Mouse (Mus musculus): ENCODE measurements around the gene Akap5. TPM values are rescaled to one million over a fixed set of nuclear protein-coding genes. Genes with fewer than 3 reads are reported as not detected.
A peak's percentile ranks its signal among the peaks of the same experiment; 100 is the strongest.

Gene Akap5
- polyA plus RNA-seq, 1 experiment from 2014 or later: 28.7 TPM

DNA sequence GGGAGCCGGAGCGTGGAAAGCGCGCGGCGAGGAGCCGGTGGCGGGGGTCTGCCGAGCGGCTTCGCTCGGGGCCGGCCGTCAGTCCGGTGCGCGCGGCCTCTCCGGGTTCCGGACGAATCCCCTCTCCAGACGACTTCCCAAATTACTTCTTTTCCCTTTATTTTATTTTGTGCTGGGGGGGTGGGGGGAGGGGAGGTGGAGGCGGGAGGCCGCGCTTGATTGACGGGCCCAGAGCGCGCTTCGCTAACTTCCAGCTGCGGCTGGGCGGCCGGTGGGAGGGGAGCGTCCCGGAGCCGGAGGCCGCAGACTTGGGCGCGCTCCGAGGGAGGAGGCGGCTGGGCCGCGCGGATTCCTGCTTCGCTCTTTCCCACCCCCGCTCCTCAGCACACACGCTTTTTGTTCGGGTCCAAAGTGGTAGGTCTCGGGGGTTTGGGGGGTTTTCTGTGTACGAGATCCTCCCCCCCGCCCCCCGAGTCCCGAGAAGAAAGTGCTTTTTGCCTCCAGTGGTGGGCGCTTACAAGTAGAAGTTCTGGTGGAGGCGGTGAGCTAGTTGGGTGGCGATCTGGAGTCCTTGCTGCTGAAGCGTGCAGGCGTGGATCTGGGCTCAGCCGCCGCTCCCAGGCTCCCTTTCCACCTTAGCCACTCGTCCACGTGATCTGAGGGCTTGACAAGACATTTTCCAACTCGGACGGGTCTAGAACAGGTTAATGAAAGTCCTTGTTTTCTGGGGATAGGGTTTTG is 46.3 kb downstream of the Akap5 start:
- Histone ChIP-seq H3K4me3 (peak overlapping the region; percentile 95), H3K36me3 (no peaks in the 10 kb centered on the region), H3K27me3 (no peaks in the 10 kb centered on the region), H3K9ac (peak overlapping the region; percentile 100), H3K9me3 (no peaks in the 10 kb centered on the region), H3K4me1 (peaks cover 44% of the 10 kb centered on the region), H3K27ac (peak overlapping the region; percentile 100), H3K4me2 (peak overlapping the region; percentile 77)
- under 1% methylated on average over 61 of the region's 63 CpGs for WGBS
- ATAC-seq (ENCODE audit: borderline replicate concordance, extremely low read depth, low FRiP score, low TSS enrichment): peak; percentile 70

DNA sequence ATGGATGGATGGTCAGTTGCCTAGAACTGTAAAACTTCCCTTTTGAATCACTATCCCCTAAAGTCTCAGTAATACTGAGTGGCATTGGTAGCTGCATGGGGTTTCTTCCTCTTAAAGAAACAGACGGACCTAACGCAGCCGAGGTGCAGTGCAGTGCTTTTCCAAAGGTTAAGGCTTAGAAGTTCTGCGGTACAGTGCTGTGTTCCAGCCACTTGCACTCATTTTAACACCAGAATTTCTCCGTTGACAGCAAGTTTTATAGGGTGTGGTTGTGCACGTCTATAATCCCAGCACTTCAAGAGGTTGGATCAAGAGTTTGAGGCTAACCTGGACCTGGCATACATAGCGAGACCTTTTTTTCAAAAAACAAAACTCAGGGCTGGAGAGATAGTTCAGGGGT is 47.4 kb downstream of the Akap5 start:
- 33% methylated on average over 7 of the region's 7 CpGs for WGBS
- Histone ChIP-seq H3K9ac (peak overlapping the region; percentile 100), H3K27me3 (no peaks in the 10 kb centered on the region), H3K4me2 (peak overlapping the region; percentile 77), H3K27ac (no peak overlapping the region), H3K36me3 (no peaks in the 10 kb centered on the region), H3K4me3 (peak overlapping the region; percentile 95), H3K4me1 (peaks cover 40% of the 10 kb centered on the region), H3K9me3 (no peaks in the 10 kb centered on the region)
- ATAC-seq (ENCODE audit: borderline replicate concordance, extremely low read depth, low FRiP score, low TSS enrichment): no peak

DNA sequence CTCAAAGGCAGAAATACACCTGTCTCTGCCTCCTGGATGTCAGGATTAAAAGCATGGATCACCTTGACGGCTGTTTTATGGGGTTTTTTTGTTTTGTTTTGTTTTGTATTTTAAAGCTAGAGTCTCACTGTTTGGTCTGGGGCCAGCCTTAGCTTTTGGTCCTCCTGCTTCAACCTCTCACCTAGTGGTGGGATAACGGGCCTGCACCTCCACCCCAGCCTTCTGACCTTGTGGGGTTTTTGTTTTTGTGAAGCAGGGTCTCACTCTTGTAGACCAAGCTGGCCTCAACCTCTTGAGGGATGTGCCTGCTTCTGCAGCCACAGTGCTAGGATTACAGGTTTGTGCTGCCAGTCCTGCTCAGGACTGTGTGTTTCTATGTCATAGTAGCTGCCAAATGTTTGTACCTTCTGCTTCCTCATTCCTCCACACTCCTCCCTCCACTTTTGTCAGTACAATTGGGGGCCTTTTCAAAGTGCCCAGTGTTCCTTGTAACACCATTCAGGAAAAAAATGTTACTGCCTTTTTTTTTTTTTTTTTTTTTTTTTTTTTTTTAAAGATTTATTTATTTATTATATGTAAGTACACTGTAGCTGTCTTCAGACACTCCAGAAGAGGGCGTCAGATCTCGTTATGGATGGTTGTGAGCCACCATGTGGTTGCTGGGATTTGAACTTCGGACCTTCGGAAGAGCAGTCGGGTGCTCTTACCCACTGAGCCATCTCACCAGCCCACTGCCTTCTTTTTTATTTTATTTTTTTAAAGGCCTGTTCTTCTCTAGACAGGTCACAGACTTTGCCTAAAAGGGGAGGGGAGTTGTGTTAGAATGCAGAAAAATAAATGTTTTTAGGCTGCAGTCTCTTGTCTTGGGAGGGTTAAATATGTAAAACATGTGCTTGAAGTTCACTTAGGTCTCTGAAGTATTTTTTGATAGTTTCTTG is 48.5 kb downstream of the Akap5 start:
- H3K9me3 ChIP-seq: no peaks in the 10 kb centered on the region
- H3K4me2 ChIP-seq: peak overlapping the region; percentile 77
- peak overlapping the region; percentile 100; the same call in 1 of the 2 replicates for H3K9ac ChIP-seq
- peaks cover 29% of the 10 kb centered on the region for H3K4me1 ChIP-seq
- H3K27me3 ChIP-seq: no peaks in the 10 kb centered on the region
- H3K4me3 ChIP-seq: no peak overlapping the region
- H3K27ac ChIP-seq: no peak overlapping the region
- WGBS: 58% methylated on average over 7 of the region's 7 CpGs
- ATAC-seq (ENCODE audit: borderline replicate concordance, extremely low read depth, low FRiP score, low TSS enrichment): no peak
- H3K36me3 ChIP-seq: no peaks in the 10 kb centered on the region

DNA sequence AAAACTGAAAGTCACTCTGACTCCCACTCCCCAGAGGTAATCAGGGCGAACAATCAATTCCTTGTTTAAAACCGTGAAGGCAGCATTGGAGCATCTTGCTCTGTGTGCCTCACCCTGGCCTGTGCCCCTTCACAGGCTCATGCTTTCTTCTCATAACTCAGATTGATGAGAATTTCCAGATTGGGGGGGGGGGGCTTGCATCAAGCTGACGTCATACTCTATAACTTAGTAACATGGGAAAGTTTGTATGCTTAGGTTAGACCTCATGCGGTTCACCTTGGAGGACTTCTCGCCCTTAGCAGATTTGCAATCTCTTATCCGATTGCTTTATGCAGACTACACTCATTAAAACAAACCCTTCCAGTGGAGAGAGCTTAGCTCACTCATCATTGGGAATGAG is 49.3 kb downstream of the Akap5 start:
- Histone ChIP-seq H3K27ac (no peak overlapping the region), H3K27me3 (no peaks in the 10 kb centered on the region), H3K4me1 (peaks cover 30% of the 10 kb centered on the region), H3K4me3 (no peak overlapping the region), H3K4me2 (no peak overlapping the region), H3K9ac (no peak overlapping the region), H3K9me3 (no peaks in the 10 kb centered on the region), H3K36me3 (no peaks in the 10 kb centered on the region)
- WGBS: 51% methylated on average over 6 of the region's 6 CpGs
- no peak for ATAC-seq (ENCODE audit: borderline replicate concordance, extremely low read depth, low FRiP score, low TSS enrichment)

DNA sequence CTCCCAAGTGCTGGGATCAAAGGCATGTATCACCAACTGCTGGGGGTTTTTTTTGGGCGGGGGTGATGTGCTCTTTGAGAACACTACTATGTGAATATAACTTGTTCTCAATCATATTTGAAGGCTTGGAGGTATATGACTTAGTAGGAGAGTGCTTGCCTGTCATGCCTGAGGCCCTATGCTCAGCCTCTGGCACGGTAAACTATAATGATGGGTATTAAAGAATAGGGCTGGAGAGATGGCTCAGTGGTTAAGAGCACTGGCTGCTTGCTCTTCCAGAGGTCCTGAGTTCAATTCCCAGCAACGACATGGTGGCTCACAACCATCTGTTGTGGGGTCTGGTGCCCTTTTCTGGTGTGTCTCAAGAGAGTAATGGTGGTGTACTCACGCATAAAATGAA is 50.2 kb downstream of the Akap5 start:
- H3K4me2 ChIP-seq: no peak overlapping the region
- peaks cover 30% of the 10 kb centered on the region for H3K4me1 ChIP-seq
- no peak overlapping the region for H3K4me3 ChIP-seq
- 52% methylated on average over 4 of the region's 4 CpGs for WGBS
- no peak overlapping the region for H3K27ac ChIP-seq
- no peaks in the 10 kb centered on the region for H3K36me3 ChIP-seq
- ATAC-seq (ENCODE audit: borderline replicate concordance, extremely low read depth, low FRiP score, low TSS enrichment): no peak
- H3K27me3 ChIP-seq: no peaks in the 10 kb centered on the region
- H3K9me3 ChIP-seq: no peaks in the 10 kb centered on the region
- no peak overlapping the region for H3K9ac ChIP-seq

DNA sequence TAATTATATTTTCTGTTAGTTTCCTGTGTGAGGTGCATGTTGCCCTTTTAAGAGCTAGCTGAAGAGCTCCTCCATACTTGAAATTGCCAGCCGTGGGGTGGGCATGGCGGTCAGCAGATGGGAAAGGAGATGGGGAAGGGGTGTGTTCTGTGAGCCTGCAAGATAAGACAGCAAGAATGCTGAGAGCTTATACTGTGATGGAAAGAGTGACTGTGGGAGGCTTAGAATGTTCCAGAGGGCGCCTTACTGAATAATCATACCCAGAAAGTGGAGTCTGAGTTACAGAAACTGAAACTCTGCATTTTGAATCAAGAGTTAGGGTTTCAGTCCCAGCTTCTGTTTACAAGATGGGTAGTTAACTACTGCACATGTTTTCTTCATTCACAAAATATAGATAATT is 50.8 kb downstream of the Akap5 start:
- H3K9ac ChIP-seq: no peak overlapping the region
- H3K4me1 ChIP-seq: peaks cover 30% of the 10 kb centered on the region
- H3K27ac ChIP-seq: no peak overlapping the region

DNA sequence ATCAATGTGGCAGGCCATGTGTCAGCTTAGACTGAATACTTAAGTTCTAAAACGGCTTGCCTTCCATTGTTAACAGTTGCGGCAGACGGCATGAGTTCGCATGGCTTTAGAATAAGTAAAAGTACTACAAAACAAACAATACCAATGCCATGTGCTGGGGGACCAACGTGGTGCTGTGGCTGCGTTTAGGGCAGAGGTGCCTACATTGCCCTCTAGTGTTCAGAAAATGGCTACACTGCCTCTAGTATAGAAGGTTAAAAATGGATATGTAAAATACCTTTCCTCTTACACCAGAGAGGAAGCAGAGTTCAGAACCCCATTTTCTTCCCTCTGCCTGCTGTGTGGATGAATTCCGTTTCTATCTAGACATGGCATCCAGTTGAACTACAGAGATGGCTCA is 52.0 kb downstream of the Akap5 start:
- H3K9me3 ChIP-seq: no peaks in the 10 kb centered on the region
- ATAC-seq (ENCODE audit: borderline replicate concordance, extremely low read depth, low FRiP score, low TSS enrichment): no peak
- no peak overlapping the region for H3K9ac ChIP-seq
- no peaks in the 10 kb centered on the region for H3K36me3 ChIP-seq
- WGBS: 56% methylated on average over 7 of the region's 7 CpGs
- H3K27ac ChIP-seq: no peak overlapping the region
- H3K4me1 ChIP-seq: peaks cover 29% of the 10 kb centered on the region
- H3K4me2 ChIP-seq: no peak overlapping the region
- H3K4me3 ChIP-seq: no peak overlapping the region
- no peaks in the 10 kb centered on the region for H3K27me3 ChIP-seq

More for the DNA sequence above, 50.8 kb downstream of the Akap5 start:
- Histone ChIP-seq H3K27me3 (no peaks in the 10 kb centered on the region), H3K4me3 (no peak overlapping the region), H3K36me3 (no peaks in the 10 kb centered on the region), H3K9me3 (no peaks in the 10 kb centered on the region), H3K4me2 (no peak overlapping the region)
- 69% methylated on average over 3 of the region's 3 CpGs for WGBS
- ATAC-seq (ENCODE audit: borderline replicate concordance, extremely low read depth, low FRiP score, low TSS enrichment): no peak

DNA sequence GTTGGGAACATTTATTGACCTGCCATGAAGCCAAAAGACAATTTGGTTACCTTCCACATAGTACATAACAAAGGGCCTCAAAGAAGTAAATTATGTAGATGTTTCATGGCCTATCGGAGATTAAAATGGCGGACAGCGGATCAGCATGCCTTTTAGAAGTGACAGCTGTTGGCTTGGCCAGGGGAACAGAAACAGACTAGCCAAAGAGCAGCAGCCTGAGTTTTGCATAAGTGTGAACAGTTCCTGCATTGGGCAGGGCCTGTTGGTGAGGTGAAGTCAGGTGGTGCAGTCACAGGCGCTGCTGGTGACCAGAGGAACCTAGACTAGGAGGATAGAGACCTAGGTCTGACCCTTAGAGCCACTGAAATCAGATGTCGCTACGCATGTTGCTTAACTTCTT is 52.4 kb downstream of the Akap5 start:
- H3K4me2 ChIP-seq: no peak overlapping the region
- H3K4me1 ChIP-seq: peaks cover 25% of the 10 kb centered on the region
- no peak for ATAC-seq (ENCODE audit: borderline replicate concordance, extremely low read depth, low FRiP score, low TSS enrichment)
- no peak overlapping the region for H3K27ac ChIP-seq
- H3K9ac ChIP-seq: no peak overlapping the region
- H3K9me3 ChIP-seq: no peaks in the 10 kb centered on the region
- H3K36me3 ChIP-seq: no peaks in the 10 kb centered on the region
- WGBS: 90% methylated on average over 6 of the region's 6 CpGs
- H3K27me3 ChIP-seq: no peaks in the 10 kb centered on the region
- no peak overlapping the region for H3K4me3 ChIP-seq

DNA sequence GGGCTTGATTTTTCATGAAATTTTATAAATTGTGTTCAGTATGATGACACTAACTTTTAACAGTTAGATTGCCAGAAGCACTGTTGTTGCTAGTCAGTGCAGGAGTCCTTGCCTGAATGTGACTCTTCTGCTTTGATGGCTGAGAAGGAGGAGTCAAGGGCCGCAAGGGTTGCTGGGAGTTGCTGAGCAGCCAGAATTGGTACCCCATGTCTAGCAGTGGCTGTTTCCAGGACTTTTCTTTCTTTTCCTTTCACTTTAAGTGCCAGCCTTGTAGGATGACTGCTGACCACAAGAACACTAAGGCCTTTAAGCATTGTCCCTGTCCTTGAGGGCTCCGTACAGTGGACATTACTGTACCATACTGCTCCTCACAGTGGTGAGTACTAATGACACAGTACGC is 53.0 kb downstream of the Akap5 start:
- Histone ChIP-seq H3K4me1 (peaks cover 18% of the 10 kb centered on the region), H3K9ac (no peak overlapping the region), H3K27ac (no peak overlapping the region), H3K4me3 (no peak overlapping the region), H3K36me3 (no peaks in the 10 kb centered on the region), H3K27me3 (no peaks in the 10 kb centered on the region), H3K9me3 (no peaks in the 10 kb centered on the region), H3K4me2 (no peak overlapping the region)
- ATAC-seq (ENCODE audit: borderline replicate concordance, extremely low read depth, low FRiP score, low TSS enrichment): no peak
- 90% methylated on average over 3 of the region's 3 CpGs for WGBS

DNA sequence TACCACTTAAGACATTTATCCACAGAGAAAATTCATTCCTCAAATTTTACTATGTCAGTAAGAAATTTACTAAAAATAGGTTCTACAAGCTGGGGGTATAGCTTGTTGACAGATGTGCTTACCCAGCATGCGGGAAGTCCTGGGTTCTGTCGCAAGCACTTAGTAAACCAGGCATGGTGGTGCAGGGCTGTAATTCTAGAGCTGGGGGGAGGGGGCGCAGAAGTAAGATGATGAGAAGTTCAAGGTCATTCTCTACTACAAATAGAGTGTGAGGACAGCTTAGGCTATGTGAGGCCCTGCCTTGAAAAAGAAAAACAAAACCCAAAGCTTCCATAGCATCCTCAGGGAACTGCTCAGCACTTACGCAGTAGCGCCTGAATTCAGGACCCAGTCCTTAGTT is 53.9 kb downstream of the Akap5 start:
- Histone ChIP-seq H3K36me3 (no peaks in the 10 kb centered on the region), H3K27me3 (no peaks in the 10 kb centered on the region), H3K4me1 (peaks cover 14% of the 10 kb centered on the region), H3K4me2 (no peak overlapping the region), H3K9me3 (no peaks in the 10 kb centered on the region), H3K27ac (no peak overlapping the region), H3K4me3 (no peak overlapping the region), H3K9ac (no peak overlapping the region)
- 70% methylated on average over 5 of the region's 5 CpGs for WGBS
- no peak for ATAC-seq (ENCODE audit: borderline replicate concordance, extremely low read depth, low FRiP score, low TSS enrichment)

DNA sequence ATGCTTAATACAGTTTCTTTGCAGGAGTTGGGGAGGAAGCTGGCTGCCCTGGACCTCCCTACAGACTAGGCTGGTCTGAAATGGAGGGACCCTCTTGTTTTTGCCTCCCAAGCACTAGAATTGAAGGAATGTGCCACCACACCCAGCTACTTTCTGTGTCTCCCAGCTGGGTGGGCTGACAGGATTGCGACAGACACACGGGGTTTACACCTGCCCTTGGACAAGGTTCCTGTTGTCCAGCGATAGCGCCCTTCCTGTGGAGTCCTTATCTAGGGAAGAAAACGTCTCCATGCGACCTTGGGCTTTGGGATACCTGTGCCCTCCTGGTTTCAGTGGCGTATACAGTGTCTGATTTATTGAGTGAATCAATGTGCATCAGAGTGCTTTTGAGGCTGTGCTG is 55.5 kb downstream of the Akap5 start:
- ATAC-seq (ENCODE audit: borderline replicate concordance, extremely low read depth, low FRiP score, low TSS enrichment): no peak
- Histone ChIP-seq H3K27ac (no peak overlapping the region), H3K27me3 (no peaks in the 10 kb centered on the region), H3K4me3 (no peak overlapping the region), H3K4me1 (peaks cover 6% of the 10 kb centered on the region; the same call in 1 of the 2 replicates), H3K36me3 (no peaks in the 10 kb centered on the region), H3K4me2 (no peak overlapping the region), H3K9ac (no peak overlapping the region), H3K9me3 (no peaks in the 10 kb centered on the region)
- WGBS: 68% methylated on average over 7 of the region's 7 CpGs
